Mouse (Mus musculus) gastrocnemius, postnatal 4 days (tissue): ENCODE measurements around the gene Thnsl2. TPM values are rescaled to one million over a fixed set of nuclear protein-coding genes. Genes with fewer than 3 reads are reported as not detected.

Source experiments
- total RNA-seq, 2 experiments: library from RNA; stranded (reverse); gene quantifications; 2 replicates each; pipeline ENCODE4 v1.2.3; 2021

Thnsl2 gene
- total RNA-seq, 2 experiments from 2014 or later = 7.1 to 7.9 TPM

Other genes starting within 250 kb of the Thnsl2 start
- gene Tex37, start 225.5 kb downstream of the Thnsl2 start, total RNA-seq = not detected
- not detected for gene Foxi3, start 187.9 kb downstream of the Thnsl2 start, total RNA-seq
- gene Fabp1, start 55.4 kb upstream of the Thnsl2 start, total RNA-seq = 1 to 10 TPM in 1 of 2 experiments, under 1 TPM in 1; 0.74 to 6.3 TPM
- gene Krcc1, start 127.2 kb upstream of the Thnsl2 start, total RNA-seq = 10 to 100 TPM; 50.6 to 51.8 TPM
- gene Smyd1, start 177.8 kb upstream of the Thnsl2 start, total RNA-seq = 100 to 1,000 TPM; 153 to 163 TPM
- gene Cd8b1, start 178.3 kb upstream of the Thnsl2 start, total RNA-seq = under 1 TPM in 1 of 2 experiments, not detected in 1; 0.37 TPM
- gene Cd8a, start 229.0 kb upstream of the Thnsl2 start, total RNA-seq = 1 to 10 TPM in 1 of 2 experiments, under 1 TPM in 1; 0.13 to 1.0 TPM